Mouse (Mus musculus) G1E (cell line): Measurements from ENCODE around the gene Arnt.
"Not testable (repeated sequence)": the region's sequence is repeated elsewhere in the genome, so short reads cannot be mapped to it uniquely, and the experiment has no call there.

ENCODE experiments used
- CTCF ChIP-seq: IDR thresholded peaks from 2 replicates; pipeline ENCODE4 v1.5.1; 2012; ENCODE audit warnings: low read depth, low read length, inconsistent platforms, mixed read lengths
- GATA1 ChIP-seq: IDR thresholded peaks from 2 replicates; pipeline ENCODE4 v1.6.1; 2012; ENCODE audit warnings: borderline replicate concordance, low read length, inconsistent platforms, mixed read lengths
- TAL1 ChIP-seq: conservative IDR thresholded peaks from 2 replicates; pipeline ENCODE4 v1.6.1; 2012; ENCODE audit warnings: low read depth, low read length, inconsistent platforms, mixed read lengths

- TF ChIP-seq CTCF, GATA1, TAL1: not testable (repeated sequence)
These were observed 6.3 kb upstream of the Arnt start for GRCm38 (mm10) chr3:95427891-95428238.
